Mouse (Mus musculus) MEL (cell line): Measurements from ENCODE around the gene Mphosph6.

Experiments
- CTCF ChIP-seq, 3 experiments: IDR thresholded peaks in 2 of 3; conservative IDR thresholded peaks in 1 of 3; 2 replicates each; pipeline ENCODE4 v1.5.1; 2011 to 2012; ENCODE audit warnings: low read length in 3 of 3, low read depth in 2 of 3, mild to moderate bottlenecking in 2 of 3, improper control_type of control experiment in 1 of 3, inconsistent platforms in 1 of 3, mixed read lengths in 1 of 3, moderate library complexity in 1 of 3; ENCODE audit not compliant: control insufficient read depth in 1 of 3, insufficient read depth in 1 of 3, poor library complexity in 1 of 3, severe bottlenecking in 1 of 3
- E2F4 ChIP-seq: IDR thresholded peaks from 2 replicates; pipeline ENCODE4 v1.6.1; 2011; ENCODE audit warnings: low read depth, low read length, improper control_type of control experiment, borderline replicate concordance
- ELF1 ChIP-seq: IDR thresholded peaks from 2 replicates; pipeline ENCODE4 v1.6.1; 2014; ENCODE audit warnings: low read depth, mild to moderate bottlenecking, inconsistent platforms, low read length, improper control_type of control experiment, moderate library complexity
- GABPA ChIP-seq: IDR thresholded peaks from 2 replicates; pipeline ENCODE4 v1.6.1; 2012; ENCODE audit warnings: low read depth, mild to moderate bottlenecking, inconsistent platforms, low read length, improper control_type of control experiment, moderate library complexity
- GATA1 ChIP-seq: IDR thresholded peaks from 2 replicates; pipeline ENCODE4 v1.6.1; 2011; ENCODE audit warnings: low read depth, low read length, improper control_type of control experiment
- POLR2A ChIP-seq, 2 experiments: IDR thresholded peaks; 2 replicates each; pipeline ENCODE4 v1.6.1; 2011 to 2012; ENCODE audit warnings: low read length in 2 of 2, mild to moderate bottlenecking in 2 of 2, control low read depth in 1 of 2, improper control_type of control experiment in 1 of 2, low read depth in 1 of 2, moderate library complexity in 1 of 2; ENCODE audit not compliant: control insufficient read depth in 1 of 2, insufficient read depth in 1 of 2, poor library complexity in 1 of 2
- ZNF384 ChIP-seq: IDR thresholded peaks from 2 replicates; pipeline ENCODE4 v1.6.1; 2012; ENCODE audit warnings: low read depth, mild to moderate bottlenecking, inconsistent platforms, low read length, improper control_type of control experiment

DNA sequence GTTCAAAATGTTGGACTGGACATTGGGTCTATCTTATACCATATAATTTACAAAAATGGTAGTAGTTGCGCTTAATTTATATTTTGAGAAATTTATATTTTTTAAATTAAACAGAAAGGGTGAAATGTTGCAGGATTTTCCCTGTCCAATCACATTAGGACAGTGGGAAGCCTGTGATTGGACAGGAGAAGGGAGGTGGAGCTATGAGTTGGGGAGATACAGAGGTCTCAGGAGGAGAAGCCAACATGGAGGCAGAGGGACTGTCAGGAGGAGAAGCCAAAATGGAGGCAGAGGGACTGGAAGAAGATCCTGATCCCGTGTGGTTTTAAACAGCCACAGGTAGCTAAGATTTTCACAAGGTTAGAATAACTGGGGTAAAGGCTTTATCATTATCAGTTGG is 3.7 kb downstream of the Mphosph6 start:
- TF ChIP-seq POLR2A (IDR thresholded peaks at IDR 0.05; ENCODE audit: control insufficient read depth in 1 of 2, insufficient read depth in 1 of 2, low read depth in 1 of 2, low read length in 2 of 2, poor library complexity in 1 of 2) (no peak), CTCF (IDR thresholded peaks at IDR 0.05 in 2 of 3, conservative IDR thresholded peaks at IDR 0.05 in 1 of 3; ENCODE audit: control insufficient read depth in 1 of 3, insufficient read depth in 1 of 3, low read depth in 2 of 3, low read length in 3 of 3, poor library complexity in 1 of 3, severe bottlenecking in 1 of 3) (no peak), ZNF384 (no peak), ELF1 (no peak), E2F4 (no peak), GABPA (no peak), GATA1 (no peak)
